Mouse (Mus musculus) right cerebral cortex, postnatal 4 days (tissue): ENCODE measurements at regions not wholly inside any gene's neighbourhood (a gene's known extent, or its start where the extent isn't known, plus 50 kb on each side); places are given as distances from the start of the nearest gene placed in this dataset.

Experiments
- DNase-seq: peaks from one replicate; pipeline ENCODE4 v3.0.0-alpha.2; 2022

DNA sequence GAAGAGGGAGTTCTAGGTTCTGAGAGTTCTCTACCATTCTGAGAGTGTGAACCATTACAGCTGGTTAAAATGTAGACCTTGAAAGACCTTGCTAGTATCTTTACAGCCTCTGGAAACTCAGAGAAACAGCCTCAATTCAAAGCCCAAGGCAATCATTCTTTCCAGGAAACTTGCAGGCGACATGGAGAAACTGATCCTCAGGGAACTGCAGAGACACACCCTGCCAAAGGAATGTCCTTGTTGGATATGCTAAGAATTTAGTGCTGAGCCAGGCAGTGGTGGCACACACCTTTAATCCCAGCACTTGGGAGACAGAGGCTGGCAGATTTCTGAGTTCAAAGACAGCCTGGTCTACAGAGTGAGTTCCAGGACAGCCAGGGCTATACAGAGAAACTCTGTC, 388.3 kb upstream of the Nr2f2 start:
- no peak for DNase-seq

DNA sequence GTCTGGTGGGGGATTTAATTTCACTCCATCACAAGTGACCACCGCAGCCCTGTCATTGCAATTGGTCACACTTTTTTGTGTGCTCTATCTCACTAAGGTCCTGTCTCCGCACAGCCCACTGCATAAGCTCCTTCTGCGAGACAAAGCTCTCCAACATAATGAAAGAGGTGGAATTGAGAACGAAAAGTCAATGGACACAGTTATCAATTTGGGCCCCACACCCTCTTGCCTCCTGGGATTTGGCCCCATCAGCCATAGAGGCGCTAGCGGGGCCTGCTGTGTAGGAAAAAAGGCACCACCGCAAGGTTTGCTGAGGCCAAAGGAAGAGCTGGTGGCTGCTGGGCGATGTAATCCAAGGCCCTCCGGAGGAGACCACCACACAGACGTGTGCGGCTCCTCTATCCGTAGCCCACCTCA, 386.3 kb upstream of the Nr2f2 start:
- DNase-seq: no peak

DNA sequence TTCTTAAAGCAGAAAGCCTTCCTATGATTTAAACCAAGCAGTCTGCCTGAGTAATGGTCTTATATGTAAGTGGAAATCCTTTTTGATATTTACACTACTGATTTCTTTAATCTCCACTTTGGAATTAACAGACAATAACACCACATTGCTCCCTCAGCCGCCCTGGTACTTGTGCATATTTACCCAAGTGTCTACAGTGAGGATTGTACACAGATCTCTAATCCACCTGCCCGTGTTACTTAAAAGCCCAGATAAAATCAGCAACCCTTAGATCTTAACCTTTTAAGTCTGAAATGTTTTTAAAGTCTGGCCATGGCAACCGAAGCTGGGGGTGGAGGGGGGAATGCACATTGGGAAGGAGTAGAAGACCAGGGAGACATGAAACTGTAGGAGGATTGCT, 382.3 kb upstream of the Nr2f2 start:
- no peak for DNase-seq

DNA sequence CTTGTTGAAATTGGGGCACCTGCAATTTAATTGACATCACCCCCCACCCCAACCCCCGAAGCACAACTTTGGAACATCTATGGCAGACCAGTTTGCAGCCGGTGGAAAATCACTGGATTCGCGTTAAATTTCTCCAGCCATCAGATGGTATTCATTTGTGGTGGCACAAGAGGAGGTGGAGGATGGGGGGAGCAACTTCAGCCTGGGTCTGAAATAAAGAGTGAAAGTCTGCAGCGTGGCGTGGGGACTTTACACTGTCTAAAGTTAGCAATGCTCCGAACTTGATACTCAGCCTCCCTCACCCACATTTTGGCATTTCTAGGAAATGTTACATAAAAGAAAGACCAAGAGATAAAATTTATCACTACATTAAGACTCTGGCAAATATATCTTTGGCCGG, 381.8 kb upstream of the Nr2f2 start:
- DNase-seq: no peak

DNA sequence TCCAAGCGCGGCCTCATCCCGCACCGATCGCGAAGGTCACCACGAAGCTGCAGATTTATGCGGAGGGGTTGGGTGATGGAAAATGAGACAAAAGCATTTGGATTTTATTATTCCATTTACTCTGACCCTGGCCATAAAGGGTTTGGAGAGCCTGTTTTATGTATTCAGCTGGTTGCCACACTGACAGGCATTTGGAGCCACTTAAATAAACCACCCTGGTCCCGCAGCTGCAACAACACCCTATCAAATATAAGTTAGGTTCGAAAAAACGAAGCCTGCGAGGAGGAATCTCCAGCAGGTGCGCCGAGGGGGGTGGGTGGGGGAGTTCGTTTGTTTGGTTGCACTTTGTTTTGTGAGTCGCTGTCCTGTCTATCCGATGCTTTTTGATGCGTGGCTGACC, 377.8 kb upstream of the Nr2f2 start:
- DNase-seq: no peak

DNA sequence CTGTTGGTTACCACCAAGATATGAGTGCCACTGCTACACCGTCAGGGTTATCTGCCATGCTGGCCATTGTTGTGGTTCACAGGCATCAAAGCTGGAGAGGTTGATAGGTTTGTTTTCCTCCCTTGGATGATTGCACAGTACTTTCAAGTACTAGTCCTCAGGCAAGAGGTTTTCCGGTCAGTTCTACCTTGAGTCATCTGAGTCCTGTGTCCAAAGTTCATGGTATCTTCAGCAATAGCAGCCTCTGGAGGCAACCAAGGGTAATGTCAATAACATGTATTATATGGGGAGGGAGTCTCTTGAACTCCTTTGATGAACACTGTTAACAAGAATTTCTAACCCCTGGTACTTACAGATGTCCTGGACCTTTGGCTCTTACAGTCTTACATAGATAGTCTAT, 369.1 kb upstream of the Nr2f2 start:
- DNase-seq: no peak

DNA sequence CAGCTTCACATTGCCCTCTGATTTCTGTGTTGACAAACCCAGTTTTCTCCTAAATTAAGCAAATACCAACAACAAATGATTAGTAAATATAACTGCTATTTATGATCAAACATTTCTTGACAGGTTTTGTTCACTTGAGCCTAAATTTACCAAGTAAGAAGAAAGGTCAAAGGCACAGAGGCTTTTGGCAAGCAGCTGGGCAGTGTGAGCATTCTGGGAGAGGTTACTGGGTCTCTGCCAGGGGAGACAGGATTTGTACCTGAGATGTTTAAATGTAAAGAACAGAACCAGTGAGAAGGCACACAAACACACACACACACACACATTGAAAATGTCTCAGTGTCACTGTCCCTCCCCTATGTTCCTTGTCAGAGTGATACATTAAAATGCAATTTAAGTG, 367.0 kb upstream of the Nr2f2 start:
- DNase-seq: no peak

DNA sequence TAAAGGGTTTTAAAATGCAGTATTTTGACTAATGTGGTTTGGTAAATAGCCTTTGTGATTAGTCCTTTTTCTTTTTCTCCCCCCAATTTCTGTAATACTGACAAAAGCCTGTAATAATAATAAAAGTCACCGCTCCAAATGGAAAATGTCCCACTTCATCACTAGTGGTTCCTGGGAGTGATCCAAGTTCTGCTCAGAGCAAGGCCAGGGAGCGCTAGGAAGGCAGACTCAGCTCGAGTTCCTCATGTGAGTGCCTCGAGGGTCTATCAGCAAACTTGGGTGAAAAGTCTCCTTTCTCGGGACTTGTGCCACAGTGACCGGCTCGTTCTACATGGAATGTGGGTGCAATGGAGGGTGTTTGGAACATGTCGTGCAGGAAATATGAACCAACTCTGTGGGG, 363.4 kb upstream of the Nr2f2 start:
- DNase-seq: no peak

DNA sequence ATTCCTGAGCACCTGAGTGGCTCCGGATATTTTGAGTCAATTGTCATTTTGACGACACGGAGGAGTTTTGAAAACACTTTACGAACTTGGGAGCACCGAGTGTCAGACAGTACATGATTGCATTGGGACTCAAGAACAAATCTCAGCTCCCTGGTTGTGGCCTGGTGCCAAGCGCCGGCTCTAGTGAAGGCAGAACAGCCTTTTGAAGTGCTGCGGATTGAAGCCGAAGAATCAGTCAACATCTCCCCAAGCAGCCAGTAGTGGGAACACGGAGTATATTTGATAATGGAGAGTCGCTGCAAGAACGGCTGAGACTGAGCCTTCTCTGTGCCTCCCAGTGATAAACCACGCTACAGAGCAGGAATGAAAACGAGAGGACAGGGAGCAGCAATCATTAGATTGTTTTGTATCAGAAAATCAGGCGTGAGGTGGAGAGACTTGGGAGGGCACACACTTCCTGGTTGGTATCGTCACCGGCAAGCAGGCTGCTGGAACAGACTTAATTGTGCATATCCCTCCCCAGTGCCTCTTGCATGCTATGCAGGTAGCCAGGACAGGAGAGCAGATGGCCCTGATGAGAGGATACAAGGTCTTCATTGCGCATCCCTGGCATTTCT, 351.7 kb upstream of the Nr2f2 start:
- peak; percentile 44 for DNase-seq

DNA sequence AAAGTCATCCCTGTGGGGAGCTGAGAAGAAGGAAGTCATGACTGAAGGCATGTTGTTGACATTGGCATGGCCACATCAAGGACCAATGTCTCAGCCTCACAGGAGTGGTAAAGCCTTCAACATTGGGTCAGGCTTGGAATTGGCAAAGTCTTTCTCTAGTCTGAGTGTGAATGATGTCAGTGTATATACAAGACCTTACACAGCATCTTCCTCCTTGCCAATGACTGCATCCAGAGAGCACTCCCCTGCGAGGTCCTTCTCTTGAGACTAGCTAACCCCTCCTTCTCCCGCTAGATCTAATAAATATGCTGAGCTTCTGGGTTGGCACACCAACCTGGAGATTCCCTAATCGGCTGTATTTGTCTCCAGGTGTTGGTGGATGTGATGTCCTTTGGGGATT, 351.1 kb upstream of the Nr2f2 start:
- no peak for DNase-seq

DNA sequence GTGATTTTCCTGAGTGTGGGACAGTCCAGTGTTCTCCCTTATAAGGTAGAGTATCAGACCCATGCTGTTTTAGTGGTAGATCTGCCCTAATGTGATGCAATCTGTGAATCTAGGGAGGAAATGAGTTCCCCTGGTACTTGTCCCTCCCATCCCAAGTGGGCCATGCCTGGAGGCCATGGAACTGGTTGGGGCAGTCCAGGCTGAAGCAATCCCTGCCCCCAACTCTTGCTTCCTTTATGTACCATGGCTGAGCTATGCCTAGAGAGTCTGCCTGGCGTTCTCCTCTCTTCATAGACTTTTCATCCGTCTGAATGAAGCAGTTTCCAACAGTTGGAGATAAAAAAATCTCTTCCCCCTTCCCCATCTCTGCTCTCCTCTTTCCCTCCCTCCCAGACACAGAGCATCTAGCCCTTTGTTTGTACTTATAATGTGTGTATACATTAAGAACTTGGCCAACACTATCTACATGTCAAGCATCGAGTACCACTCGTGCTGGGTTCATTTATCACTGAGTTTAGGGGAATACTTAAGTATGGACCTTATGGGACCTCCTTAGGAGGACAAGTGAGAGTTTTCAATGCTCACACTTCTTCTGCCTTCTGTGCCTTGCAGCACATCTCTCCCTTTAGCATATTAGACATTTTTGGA, 350.4 kb upstream of the Nr2f2 start:
- no peak for DNase-seq

DNA sequence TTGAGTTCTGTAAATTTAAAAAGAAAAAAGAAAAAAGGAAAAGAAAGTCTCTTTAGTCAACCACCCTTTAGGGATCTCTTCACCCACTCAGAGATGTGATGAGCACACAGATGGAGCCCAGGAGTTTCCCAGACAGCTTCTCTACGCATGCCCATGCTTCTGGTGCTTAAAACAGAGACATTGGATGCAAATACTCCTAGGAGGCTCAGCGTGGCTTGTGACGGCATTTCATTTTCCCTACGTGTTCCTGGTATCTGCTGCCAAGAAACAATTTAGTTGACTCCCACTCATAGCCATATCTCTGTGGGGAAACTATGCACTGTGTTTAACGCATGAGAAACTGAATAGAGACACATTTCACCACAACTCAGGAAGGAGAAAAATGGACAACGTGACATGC, 345.6 kb upstream of the Nr2f2 start:
- DNase-seq: no peak

DNA sequence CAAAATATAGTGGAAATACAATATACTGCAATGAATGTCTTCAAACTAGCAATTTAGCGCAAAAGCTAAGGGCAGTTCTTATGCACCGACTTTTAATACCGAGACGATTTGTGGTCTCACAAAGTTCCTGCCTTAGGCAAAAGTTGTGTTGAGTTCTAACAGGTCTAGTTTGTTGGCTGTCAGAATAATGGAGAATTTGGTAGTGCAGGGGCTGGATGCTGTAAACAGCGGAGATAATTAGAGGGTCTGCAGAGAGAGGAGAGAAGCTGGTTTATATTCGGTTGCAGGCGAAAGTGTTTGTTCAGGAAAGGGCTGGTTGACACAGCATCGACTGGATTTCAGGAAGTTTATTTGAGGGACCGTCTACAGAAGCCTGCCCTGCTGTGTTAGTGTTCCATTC, 339.7 kb upstream of the Nr2f2 start:
- no peak for DNase-seq

DNA sequence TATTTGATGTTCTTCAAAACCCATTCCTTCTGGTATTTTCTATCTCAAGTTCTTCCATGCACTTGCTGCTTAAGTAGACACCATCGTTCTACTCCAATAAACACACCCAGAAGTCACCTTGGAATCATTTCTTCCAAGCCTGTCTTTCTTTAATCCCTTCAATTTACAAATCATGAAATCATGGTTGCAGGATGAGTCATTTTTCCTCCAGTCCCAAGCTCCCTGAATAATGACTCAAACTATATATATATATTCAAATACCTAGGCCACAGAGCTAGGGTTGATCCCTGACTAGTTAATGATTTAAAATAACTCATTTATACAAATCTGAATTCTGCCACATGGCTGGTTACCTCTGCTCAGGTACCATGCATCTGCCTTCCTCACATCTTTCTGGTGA, 337.2 kb upstream of the Nr2f2 start:
- no peak for DNase-seq

DNA sequence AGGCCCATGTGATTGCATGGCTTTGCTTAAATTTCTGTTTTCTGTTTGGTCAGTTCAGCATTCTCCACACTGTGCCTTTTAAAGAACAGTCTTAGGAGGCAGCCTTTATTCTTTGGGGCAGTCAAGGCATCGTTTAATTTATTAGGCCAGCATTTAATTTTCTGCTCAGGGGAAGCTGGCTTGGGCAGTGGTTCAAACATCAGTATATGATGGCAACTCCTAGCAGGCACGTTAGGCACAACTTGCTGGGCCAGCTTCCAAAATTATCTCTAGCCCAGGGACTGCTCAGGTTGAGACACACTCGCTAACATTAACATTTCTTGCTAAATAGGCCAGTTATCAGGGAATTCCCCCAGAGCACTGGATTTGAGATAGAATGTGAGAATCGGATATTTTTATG, 333.9 kb upstream of the Nr2f2 start:
- DNase-seq: no peak

DNA sequence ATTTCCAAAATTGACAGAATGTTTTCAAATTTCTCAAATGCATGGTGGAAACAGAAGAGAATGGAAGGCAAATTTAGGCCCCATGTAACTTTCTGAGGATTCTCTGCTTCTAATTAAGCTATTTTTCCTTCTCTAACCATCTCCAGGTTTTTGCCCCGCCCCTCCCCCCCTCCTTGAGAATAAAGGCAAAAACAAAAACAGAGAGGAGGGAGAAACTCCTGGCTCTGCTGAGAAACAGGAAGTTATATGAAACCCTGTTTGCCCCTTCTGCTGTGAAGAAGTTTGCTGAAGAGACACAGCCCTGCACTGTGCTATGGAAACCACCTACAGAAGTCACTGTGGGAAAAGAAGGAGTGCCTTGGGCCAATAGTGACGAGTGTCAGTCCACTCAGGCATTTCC, 332.9 kb upstream of the Nr2f2 start:
- DNase-seq: no peak

DNA sequence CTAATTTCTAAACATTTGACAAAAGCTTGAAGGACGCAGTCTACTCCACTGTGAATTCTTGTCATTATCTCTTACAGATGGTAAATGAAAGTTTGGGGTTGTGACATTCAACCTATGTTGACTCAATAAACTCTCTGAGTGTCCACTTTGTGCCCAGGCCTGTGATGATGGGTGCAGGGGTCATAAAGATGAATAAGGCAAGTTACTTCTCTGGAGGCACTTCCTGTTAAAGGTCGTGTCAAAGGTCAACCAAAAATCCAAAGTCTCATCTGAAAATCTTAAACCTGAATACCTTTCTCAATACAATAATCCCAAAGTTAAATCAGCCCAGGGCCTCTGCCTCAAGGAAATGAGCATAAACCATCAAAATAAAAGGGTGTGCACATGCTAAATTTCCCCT, 332.5 kb upstream of the Nr2f2 start:
- DNase-seq: no peak

DNA sequence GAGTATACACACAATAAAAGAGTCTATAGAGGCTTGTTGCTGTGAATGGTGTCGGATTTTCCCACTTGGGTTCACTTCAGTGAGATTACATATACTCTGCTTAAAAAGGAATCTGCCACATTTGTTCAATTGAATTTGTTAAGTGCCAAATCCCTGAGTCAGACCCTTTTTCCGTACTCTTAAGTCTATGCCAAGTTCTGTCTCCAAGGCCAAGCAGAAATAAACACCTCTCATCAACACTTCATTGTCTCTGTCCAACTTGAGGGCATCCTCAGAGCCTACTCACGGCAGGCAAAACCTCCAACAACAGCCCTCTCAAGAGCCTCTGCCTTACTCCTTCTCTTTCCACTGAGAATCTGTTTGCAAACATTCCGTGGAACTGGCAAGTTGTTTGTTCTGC, 325.6 kb upstream of the Nr2f2 start:
- DNase-seq: no peak

DNA sequence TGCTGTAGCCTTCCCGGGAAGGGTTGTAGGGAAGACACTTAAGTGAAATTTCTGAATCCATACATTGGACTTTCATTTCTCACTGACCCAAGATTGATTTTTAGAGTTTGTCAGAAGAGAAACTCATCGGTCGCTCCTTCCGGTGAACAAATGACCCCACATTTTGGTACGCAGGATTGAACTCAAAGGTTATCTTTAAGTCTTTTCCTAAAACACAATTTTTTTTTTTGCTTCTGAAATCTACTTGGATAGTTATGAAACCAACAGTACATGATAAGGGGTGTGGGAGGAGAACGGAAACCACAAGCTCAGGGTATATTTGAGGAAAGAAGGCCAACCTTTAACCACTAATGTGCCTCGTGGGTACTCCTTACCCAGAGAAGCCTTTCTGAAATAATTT, 324.3 kb upstream of the Nr2f2 start:
- DNase-seq: no peak

DNA sequence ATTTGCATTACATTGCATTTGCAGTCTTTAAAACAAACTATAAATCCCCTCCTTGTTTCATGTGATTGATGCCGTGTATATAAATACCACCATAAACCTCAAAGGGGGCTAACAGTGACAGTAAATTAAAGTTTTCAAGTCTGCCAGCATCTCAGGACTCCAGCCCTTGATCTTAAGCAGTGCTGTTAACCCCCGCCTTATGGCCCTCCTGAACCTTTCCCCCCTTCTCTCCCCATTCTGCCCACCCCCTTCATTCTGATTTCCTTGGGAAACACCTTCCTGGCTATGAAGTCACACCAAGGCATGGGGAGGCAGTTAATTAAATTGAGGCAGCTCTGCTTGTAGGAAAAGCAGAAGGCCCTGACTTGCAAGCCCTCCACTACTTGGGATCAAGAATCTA, 302.5 kb upstream of the Nr2f2 start:
- DNase-seq: no peak

DNA sequence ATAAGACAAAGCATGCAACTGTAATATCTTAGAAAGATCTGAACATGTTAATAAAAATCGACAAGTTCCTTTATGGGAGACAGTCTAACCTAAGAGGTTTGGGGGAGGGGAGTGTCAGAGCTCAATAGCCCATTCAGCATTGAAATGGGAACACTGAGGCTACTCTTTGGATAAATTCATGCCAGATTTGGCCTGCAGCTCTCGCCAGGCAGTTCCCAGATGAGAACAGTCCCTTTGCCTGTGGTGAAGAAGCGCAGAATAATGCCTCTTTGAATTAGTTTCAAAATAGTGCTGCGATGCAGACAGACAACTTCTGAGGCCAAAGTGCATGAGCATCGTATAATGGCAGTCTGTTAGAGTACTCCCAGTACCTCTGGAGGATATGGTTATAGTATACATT, 293.6 kb upstream of the Nr2f2 start:
- no peak for DNase-seq

DNA sequence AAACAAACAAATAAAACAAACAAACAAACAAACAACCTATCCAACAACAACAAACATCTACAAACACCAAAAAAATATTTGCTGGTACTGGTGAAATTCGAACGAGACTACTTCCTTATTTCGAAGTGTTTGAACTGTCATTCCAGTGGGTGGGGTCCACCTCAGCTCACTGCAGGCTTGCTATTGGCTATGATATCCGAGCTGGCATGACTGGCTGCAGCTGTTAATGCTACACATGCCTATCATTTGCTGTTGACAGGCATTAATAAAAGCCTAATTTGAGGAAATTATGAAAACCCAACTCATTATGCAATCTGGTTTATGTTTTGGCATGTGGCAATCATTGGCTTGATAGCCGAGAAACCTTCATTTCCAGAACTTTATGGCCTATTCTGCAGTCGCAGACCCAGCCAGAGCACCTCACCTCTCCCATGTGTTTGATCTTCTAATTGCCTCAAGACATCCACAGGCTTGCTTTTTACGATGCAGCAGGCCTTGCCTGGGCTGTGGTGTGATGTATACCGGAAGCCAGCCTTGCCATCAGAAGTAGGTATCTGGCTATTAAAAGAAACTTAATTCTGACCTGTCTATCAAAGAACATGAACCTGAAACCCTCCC, 283.3 kb upstream of the Nr2f2 start:
- DNase-seq: no peak

DNA sequence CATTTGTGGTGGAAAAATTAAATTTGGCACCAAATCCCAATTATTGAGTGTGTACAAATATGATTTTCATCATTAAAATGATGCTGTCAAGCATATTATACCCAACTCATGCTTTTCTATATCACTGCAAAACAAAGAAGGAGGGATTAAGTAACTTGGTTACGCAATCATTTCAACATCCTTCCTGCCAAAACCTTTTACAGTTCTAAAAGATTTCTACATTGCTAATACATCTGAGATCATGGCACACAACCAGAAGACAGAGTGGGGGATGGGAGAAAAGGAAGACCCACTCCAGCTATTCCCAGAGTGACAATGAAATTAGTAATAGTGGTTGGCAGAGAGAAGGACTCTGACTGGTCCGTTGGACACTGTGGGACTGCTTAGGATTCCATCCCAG, 280.3 kb upstream of the Nr2f2 start:
- no peak for DNase-seq

DNA sequence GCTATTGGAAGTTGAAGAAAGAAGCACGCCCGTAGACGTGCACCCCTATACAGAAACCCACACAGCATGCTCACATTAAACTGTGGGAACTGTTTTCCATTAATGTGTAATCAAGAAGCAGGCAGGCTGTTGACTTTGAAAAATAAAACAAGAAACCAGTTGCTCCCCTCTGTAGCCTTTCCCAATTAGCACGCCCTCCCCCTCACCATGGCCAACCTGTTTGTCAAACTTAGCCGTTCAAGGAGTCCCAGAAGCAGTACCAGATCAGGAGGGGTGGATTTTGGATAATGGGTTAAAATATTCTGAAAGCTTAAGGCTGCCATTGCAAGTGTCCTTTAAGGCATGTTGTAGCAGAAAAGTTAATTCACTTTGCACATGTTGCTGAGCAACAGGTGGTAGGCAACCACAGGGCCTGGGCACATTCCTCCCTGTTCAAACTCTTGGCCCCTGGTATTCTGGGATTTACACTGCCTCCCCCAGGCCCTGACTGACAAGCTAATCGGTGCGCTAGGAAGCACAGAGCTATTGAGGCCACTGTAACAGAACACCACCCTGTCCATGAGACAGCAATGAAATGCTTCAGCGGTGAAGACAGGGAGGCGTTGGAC, 277.3 kb upstream of the Nr2f2 start:
- no peak for DNase-seq

DNA sequence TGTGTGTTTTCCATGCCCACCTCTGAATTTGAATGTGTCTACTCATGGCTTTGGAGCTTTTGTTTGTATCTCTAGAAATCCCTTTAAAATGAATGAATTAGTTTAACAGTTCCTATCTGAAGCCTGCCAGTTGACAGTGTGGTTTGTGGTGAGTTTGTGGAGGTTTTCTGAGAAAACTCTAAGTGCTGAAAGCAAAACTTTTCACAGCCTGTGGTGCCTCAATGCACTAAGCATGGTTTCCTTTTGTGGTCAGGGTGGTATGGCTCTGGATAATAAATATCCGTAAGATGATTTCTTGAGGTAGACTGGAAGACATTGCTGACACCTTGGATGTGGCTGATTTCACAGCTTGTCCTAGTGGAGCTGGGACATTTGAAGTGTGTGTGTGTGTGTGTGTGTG, 276.5 kb upstream of the Nr2f2 start:
- DNase-seq: no peak
